Mouse (Mus musculus) heart, adult 18-20 months (tissue): ENCODE results near the gene Lix1. TPM values are rescaled to one million over a fixed set of nuclear protein-coding genes. Genes with fewer than 3 reads are reported as not detected.

Experiments
- DNase-seq, 2 experiments: peaks; one replicate each; pipeline ENCODE4 v3.0.0; 2021 to 2022; ENCODE audit warnings: mixed read lengths in 1 of 2
- total RNA-seq, 2 experiments: library from RNA; stranded (reverse); gene quantifications; 2 replicates each; pipeline ENCODE4 v1.2.3; 2021

Gene Lix1
- total RNA-seq, 2 experiments from 2014 or later, result 6.8 to 6.9 TPM

DNA sequence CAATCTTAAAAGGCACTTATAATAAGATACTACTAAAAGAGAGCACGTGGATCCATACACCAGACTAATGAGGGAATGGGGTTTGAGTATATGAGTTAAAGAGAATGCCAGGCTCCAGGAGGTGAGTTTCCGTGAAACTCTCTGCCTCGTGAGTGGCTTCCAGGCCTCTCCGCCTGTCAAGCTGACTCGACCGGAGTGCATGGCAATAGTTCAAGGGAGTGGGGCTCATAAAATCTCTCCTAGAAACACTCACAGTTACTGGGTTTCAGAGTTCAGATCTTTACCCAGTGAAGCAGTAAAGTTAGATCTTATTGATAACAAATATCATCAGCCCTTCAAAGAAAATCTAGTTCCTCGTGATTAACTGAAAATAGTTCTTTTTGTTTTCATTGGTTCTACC lies 94.3 kb downstream of the Lix1 start:
- DNase-seq, result no peak

DNA sequence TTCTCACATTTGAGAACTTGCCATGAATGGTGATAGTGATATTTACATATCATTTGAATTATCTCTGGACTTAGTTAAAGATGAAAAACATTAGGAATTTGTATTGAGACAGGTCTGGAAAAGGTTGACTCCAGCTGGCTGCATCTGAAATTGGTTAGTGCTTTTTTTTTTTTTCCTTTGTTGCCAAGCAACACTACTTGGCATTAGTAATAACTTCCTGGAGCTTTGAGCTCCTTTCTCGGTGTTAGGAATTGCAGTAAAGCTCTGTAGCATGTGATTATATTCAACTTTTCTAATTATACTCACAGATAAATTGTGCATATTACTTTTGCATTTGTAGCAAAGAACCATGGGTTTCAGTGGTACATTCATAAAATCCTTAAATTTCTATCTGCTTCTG lies 96.4 kb downstream of the Lix1 start:
- no peak for DNase-seq

DNA sequence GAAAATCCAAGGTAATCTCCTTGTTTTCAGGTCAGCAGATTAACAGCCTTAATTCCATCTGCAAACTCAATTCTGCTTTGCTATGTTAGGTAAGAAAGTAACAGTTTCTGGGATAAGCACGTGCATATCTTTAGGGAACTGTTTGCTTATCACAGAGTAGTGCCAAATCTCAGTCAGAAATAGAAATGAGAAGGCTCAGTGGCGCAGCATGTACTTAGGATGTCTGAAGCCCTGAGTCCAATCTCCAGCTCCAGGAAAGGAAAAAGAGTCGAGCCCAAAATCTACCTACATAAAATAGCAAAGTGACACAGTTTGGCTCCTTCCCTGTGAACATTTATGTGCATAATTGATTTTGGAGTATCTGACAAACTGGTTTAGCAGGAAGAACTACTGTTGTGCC lies 96.8 kb downstream of the Lix1 start:
- no peak for DNase-seq

- no peak for DNase-seq
These were observed 104.2 kb downstream of the Lix1 start for GRCm38 (mm10) chr17:17506677-17507076.

Other genes with a start within 250 kb of the Lix1 start
- gene Riok2, start 28.4 kb upstream of the Lix1 start, total RNA-seq, result 10 to 100 TPM; 16.2 to 16.5 TPM
- 100 to 1,000 TPM; 154 to 167 TPM for gene Lnpep, start 222.4 kb downstream of the Lix1 start, total RNA-seq